Mouse (Mus musculus) right cerebral cortex, postnatal 10 days (tissue): ENCODE data around the gene Bcl2l13.
"Not testable (repeated sequence)": the region's sequence is repeated elsewhere in the genome, so short reads cannot be mapped to it uniquely, and the experiment has no call there.

Experiments used
- DNase-seq, 2 experiments: peaks; one replicate each; pipeline ENCODE4 v3.0.0; 2021; ENCODE audit warnings: low spot score in 2 of 2

The Bcl2l13 gene

GRCm38 (mm10) chr6:120901776-120902645, 66.0 kb downstream of the Bcl2l13 start:
- no peak for DNase-seq

GRCm38 (mm10) chr6:120903450-120903912, 67.5 kb downstream of the Bcl2l13 start:
- no peak for DNase-seq

GRCm38 (mm10) chr6:120903961-120904360, 67.9 kb downstream of the Bcl2l13 start:
- no peak for DNase-seq

GRCm38 (mm10) chr6:120905111-120905510, 69.1 kb downstream of the Bcl2l13 start:
- DNase-seq: no peak

DNA sequence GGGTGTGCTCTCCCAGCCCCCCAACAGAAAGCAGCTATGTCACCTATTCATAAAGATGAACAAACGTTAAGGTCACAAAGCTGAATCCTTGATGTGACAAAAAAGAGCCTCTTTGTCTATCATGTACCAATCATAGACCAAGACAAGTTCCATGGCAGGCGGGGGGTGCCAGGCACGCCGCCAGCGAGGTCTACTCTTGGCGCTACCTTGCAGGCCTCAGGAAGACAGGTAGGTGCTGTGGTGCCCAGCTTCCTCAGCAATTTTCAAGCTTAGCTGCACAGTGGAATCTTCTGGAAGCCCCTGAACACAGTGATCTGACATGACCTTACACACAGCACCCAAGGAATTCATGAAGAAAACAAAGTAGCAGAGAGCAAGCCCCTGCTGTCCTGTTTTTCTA, 70.5 kb downstream of the Bcl2l13 start:
- no peak for DNase-seq

DNA sequence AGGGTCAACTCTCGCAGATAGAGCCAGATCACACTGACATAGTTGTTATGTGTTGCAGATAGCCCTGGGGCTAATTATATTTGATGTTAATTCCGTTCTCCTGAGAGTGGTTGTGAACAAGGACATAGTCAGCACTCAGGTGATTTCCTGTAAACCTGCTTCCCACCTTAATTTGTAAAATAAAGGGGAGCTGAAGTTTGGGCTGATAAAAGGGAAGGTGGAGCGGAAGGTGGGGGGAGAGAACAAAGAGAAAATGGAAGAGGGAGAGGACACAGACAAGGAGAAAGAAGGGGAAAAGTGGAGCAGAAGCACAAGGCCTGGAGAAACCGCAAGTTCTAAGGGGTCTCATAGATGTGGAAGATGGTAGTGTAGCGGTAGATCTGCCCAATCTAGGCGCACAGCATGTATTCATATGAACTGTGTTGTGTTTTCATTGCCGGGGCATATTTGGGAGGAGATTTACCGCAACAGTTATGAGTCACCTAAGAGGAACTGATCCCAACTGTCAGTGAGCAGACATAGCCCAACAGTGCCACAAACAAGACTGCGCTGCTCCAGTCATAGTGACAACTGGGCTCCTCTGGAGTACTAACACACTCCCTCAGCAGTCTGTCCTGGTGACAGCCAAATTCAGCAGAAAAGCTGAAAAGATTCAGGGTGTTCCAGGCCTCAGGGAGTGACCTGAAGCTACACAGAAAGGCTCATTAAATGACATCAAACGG, 72.0 kb downstream of the Bcl2l13 start:
- DNase-seq: not testable (repeated sequence)

DNA sequence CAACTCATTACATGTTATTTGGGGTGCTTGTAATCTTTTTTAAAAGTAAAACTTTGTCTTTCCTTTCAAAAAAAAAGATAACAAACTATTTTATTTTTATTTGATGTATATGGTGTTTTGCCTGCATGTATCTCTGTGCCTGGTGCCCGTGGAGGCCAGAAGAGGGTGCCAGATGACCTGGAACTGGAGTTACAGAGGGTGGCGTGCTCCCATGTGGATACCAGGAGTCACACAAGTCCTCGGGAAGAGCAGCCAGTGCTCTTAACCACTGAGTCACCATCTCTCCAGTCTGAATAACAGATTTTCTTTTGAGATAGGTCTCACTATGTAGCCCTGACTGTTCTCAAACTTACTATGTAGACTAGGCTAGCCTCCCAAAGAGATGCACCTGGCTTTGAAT, 73.5 kb downstream of the Bcl2l13 start:
- DNase-seq: no peak

DNA sequence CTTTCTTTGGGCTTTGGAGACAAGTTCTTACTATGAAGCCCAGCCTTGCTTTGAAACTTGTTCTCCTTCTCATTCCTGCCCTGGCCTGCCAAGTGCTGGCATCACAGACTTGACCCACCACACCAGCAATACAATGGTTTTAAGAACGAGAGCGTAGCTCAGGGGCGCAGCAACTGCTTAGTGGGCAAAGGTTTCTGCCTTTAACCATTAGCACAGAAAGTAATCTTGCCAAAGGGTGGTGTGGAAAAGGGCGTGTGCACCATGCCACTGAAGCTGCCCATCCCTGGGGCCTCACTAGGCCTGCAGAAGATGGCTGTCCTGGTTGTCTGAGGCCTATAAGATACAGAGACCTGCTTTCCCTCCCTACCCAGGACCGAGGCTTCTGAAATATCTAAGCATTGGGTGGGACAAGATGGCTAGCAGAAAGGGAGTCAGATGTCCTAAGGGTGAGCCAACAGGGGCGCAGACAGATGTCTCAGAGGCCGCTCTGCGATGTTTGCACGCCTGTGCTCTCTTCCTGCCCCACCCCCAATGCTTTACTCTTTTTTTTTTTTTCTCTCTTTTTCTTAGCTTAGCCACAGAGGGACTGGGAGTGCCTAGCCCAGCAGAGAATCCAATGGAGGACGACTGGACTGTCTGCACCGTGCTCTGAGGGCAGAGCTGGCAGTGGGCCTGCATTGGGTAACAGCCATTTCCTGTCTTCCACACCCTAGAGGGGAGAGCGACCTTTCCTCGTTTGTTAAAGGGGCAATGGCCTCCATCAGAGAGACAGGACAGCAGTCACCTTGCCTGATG, 75.4 kb downstream of the Bcl2l13 start:
- DNase-seq: no peak

GRCm38 (mm10) chr6:120912931-120913330, 76.9 kb downstream of the Bcl2l13 start:
- DNase-seq: no peak

DNA sequence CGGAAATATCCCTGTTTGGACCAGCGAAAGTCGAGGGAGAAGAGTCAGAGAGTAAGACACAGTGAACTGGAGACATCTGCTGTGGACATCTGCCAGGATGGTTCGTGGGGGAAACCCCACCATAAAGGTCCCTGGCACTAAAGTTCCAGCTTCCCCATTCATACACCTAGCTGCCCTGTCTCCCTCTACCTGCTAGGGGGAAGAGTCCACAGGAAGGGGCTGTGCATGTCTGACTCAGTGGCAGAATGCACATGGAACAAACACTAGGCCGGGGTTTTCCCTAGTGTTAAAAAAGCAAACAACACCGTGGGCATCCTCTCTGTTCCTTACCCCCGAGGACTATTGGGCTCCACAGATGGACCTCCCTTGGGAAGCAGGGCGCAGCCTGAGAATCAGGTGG, 77.8 kb downstream of the Bcl2l13 start:
- no peak for DNase-seq

DNA sequence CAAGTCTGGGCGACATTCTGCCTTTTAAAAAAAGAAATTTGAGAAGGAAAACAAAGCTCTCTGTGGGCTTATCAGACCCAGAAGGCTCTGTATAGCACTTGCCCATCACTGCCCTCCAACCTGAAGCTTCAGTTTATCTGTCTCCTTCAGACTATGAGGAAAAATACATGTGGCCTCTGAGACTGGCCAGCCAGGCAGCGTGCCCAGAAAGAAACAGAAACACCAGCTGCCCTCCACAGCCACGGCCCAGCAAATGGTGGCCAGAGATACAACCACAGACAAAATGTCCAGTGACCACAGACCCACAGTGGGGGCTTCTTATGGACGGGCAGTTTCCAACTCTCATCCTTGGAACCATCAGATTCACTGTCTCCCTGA, 78.5 kb downstream of the Bcl2l13 start:
- DNase-seq: no peak

DNA sequence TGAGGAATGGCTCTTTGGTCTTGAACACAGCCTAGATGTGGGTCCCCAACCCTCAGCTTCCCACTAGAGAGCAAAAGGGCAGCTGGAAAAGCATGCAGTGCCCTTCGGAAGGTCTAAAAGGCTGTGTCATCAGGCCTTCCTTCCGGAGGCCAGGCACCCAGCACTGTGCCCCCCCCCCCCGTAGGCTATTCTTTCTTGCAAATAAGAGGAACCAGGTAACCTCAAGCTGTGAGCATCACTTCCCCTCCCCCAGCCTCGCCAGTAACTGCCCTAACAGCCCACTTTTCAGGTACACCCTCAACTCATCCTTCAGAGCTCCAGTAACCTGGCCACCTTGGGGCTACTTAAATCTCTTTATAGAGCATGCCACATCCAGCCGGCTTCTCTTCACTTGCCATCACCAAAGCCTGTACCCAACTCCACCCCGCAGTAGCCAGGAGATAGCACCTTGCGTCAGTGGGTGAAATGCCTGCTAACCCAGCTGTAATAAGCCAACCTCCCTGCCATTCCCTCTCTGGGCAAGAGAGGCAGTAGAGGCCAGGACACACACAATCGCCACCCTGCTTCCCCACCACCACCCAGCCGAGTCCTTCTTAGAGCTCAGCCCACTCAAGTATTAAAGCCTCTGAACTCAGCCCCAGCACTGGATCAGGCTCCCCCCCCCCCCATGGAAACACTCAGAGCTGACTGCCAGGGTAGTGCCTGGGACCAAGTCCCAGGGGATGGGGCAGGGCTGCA, 79.1 kb downstream of the Bcl2l13 start:
- DNase-seq: no peak

DNA sequence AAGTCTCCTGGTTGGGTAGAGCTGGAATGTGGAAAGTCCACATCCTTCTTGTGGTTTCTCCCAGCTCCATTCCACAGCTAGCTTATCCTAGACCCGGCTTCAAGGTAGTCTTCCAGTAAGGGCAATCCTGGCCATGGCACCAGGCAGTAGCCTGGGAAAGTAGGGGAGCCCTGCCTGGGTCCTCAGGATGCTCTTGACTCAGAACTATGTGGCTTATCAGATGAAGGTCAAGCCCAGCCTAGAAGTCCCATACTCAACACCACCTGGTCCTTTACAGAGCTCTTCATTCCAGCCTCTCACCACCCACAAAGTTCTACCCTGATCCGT, 79.6 kb downstream of the Bcl2l13 start:
- DNase-seq: no peak

DNA sequence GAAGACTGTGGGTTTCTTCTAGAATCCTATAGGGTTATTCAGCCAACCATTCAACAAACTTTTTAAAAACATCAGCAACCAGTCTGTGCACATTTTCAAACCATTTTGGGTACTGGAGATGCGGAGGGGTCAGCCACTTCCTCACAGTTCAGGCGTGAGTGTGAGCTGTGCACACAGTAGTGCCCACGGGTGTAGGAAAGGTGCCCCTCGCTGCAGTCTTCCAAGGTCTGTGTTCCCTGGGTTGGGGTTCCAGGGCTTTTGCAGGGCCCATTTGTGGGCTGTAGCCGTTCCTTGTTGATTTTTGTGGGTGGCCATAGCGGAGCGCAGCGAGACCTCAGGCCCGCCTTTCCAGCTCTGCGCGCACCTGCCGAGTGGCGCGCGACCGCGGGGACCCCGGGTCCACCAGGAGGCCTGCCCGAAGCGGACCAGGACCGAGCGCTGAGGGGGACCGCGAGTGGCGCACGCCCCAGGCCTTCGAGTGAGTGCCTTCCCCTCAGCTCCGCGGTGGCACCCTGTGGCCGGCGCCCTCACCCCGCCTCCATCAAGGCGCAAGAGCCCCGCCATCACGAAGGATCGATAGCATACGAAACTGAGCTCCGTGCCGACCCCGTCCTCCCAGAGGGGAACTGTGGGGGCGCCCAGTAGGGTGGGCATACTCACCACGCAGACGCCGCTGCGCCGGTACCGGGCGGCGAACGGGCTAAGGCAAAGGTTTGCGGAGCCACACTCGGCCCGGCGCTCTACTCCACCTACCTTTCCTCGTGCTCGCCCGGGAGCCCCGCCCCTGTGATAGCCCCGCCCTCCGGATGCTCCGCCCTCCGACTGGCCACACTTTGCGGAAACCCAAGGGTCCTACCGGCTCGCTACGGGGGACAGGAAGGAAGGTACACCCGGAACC, 80.3 kb downstream of the Bcl2l13 start, which contains the start of gene Bid:
Gene Bid, minus strand, starts transcription at position 780 of the 898 bp plus-strand sequence.
- DNase-seq: peak; percentile 87 to 88

DNA sequence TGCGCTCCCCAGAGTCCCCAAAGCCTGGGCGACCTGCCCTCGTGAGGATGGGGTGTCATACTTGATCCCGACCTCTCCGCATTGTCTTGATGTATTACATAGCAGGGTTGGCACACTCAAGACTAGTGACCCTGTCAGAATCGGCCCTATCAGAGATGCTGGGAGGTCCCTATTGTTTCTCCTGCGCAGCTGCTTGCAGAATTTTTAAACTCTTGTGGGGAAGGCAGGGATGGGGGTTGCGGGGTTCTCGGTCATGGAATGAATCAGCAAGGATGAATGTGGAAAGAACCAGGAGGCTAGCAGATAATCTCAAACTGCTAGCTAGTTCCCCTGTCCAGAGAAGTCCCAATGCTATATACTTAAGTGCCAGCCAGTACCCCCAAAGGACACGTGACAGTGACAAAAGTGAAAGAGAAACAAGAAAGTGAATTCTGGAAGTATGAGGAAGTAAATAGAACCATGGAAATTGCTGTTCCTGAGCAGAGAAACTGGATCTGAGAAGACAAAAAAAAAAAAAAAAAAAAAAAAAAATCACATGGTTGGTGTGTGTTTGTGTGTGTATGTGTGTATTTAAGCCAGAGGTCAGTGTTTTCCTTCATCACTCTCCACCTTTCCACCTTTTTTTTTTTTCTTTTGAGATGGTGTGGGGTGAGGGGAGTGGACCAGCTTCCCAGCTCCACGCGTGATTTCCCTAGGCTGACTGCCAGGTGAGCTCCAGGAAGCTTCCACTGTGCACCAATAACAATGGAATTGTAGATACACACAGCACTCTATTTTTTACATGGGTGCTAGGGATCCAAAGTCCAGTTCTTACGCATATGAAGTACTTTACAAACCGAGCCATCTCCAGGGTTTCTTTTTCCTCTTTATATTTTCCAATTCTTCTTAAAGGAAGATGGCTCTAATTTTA, 81.2 kb downstream of the Bcl2l13 start:
- not testable (repeated sequence) for DNase-seq

DNA sequence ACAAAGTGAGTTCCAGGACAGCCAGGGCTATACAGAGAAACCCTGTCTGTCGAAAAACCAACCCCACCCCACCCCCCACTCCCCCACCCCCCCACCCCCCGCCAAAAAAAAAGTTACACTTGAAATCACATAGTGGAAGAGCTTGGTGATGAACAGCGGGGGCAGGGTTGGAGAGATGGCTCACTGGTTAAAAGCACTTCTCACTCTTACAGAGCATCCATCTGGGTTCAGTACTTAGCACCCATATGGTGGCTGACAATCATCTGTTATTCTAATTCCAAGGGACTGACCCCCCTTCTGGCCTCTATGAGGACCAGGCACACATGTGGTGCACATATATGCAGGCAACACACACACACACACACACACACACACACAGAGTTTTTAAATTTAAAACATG, 82.0 kb downstream of the Bcl2l13 start:
- DNase-seq: no peak

- DNase-seq: not testable (repeated sequence)
Measured at GRCm38 (mm10) chr6:120924791-120925321, 88.8 kb downstream of the Bcl2l13 start.

DNA sequence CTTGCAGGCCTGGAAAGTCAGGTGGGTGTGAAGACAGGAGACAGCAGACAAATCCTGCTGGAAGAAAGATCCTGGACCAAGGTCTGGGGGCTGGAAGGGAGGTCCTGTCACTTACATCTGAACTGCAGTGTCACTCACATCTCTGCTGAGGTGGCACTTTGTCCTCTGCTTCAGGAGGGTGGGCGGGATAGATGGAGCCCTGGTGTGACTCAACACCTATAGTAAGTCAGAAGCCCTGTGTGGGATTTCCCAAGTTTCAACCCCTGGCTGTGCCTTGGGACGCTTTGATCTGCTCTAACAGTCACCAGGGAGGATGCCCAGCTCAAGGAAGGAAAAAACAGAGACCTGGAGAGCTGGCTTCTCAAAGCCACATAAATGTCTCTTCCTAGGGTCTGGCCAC, 90.9 kb downstream of the Bcl2l13 start:
- no peak for DNase-seq

GRCm38 (mm10) chr6:120927765-120928164, 91.8 kb downstream of the Bcl2l13 start:
- DNase-seq: no peak
